Mouse (Mus musculus): ENCODE data around the gene Scn3b. TPM values are rescaled to one million over a fixed set of nuclear protein-coding genes. Genes with fewer than 3 reads are reported as not detected.
A peak's percentile ranks its signal among the peaks of the same experiment; 100 is the strongest.

Scn3b gene
- polyA plus RNA-seq, 1 experiment from 2014 or later = 194 TPM

GRCm38 (mm10) chr9:40252459-40252858, 16.6 kb upstream of the Scn3b start:
- H3K4me1 ChIP-seq (ENCODE audit: control insufficient read depth, insufficient read depth, low read length) = no peaks in the 10 kb centered on the region
- H3K27ac ChIP-seq (ENCODE audit: low read length) = no peak overlapping the region
- H3K4me3 ChIP-seq (ENCODE audit: low read depth, low read length) = no peak overlapping the region
- no peaks in the 10 kb centered on the region for H3K36me3 ChIP-seq (ENCODE audit: control insufficient read depth, insufficient read depth, low read length)
- no peak overlapping the region for H3K9ac ChIP-seq (ENCODE audit: low read depth, low read length)
- WGBS = 70% methylated on average over 3 of the region's 3 CpGs
- H3K9me3 ChIP-seq (replicated peaks; ENCODE audit: control insufficient read depth, low read length, poor library complexity, severe bottlenecking) = no peaks in the 10 kb centered on the region
- no peaks in the 10 kb centered on the region for H3K27me3 ChIP-seq (ENCODE audit: control insufficient read depth, insufficient read depth, low read depth, low read length)
- H3K4me2 ChIP-seq (ENCODE audit: low read length) = no peak overlapping the region
- no peak for ATAC-seq

GRCm38 (mm10) chr9:40263874-40264273, 5.1 kb upstream of the Scn3b start:
- Histone ChIP-seq H3K4me3 (ENCODE audit: low read depth, low read length) (no peak overlapping the region), H3K9me3 (replicated peaks; ENCODE audit: control insufficient read depth, low read length, poor library complexity, severe bottlenecking) (no peaks in the 10 kb centered on the region), H3K9ac (ENCODE audit: low read depth, low read length) (no peak overlapping the region), H3K27me3 (ENCODE audit: control insufficient read depth, insufficient read depth, low read depth, low read length) (no peaks in the 10 kb centered on the region), H3K4me2 (ENCODE audit: low read length) (no peak overlapping the region), H3K27ac (ENCODE audit: low read length) (no peak overlapping the region), H3K4me1 (ENCODE audit: control insufficient read depth, insufficient read depth, low read length) (peaks cover 2% of the 10 kb centered on the region; the same call in 1 of the 2 replicates), H3K36me3 (ENCODE audit: control insufficient read depth, insufficient read depth, low read length) (no peaks in the 10 kb centered on the region)
- ATAC-seq = no peak
- WGBS = 76% methylated on average over 6 of the region's 6 CpGs

- peak; percentile 22 for ATAC-seq
- Histone ChIP-seq H3K36me3 (ENCODE audit: control insufficient read depth, insufficient read depth, low read length) (no peaks in the 10 kb centered on the region), H3K27me3 (ENCODE audit: control insufficient read depth, insufficient read depth, low read depth, low read length) (no peaks in the 10 kb centered on the region), H3K4me3 (ENCODE audit: low read depth, low read length) (peak overlapping the region; percentile 67), H3K9me3 (replicated peaks; ENCODE audit: control insufficient read depth, low read length, poor library complexity, severe bottlenecking) (no peaks in the 10 kb centered on the region), H3K27ac (ENCODE audit: low read length) (peak overlapping the region; percentile 87), H3K4me1 (ENCODE audit: control insufficient read depth, insufficient read depth, low read length) (peaks cover 23% of the 10 kb centered on the region), H3K4me2 (ENCODE audit: low read length) (peak overlapping the region; percentile 72), H3K9ac (ENCODE audit: low read depth, low read length) (peak overlapping the region; percentile 83)
- 7% methylated on average over 21 of the region's 21 CpGs for WGBS
Measured at GRCm38 (mm10) chr9:40268040-40268747, 823 bp upstream of the Scn3b start.

GRCm38 (mm10) chr9:40268748-40269102, 292 bp upstream of the Scn3b start:
- no peaks in the 10 kb centered on the region for H3K27me3 ChIP-seq (ENCODE audit: control insufficient read depth, insufficient read depth, low read depth, low read length)
- peak overlapping the region; percentile 87 for H3K27ac ChIP-seq (ENCODE audit: low read length)
- no peaks in the 10 kb centered on the region for H3K9me3 ChIP-seq (replicated peaks; ENCODE audit: control insufficient read depth, low read length, poor library complexity, severe bottlenecking)
- peak overlapping the region; percentile 72 for H3K4me2 ChIP-seq (ENCODE audit: low read length)
- H3K36me3 ChIP-seq (ENCODE audit: control insufficient read depth, insufficient read depth, low read length) = no peaks in the 10 kb centered on the region
- ATAC-seq = no peak
- peak overlapping the region; percentile 83 for H3K9ac ChIP-seq (ENCODE audit: low read depth, low read length)
- H3K4me1 ChIP-seq (ENCODE audit: control insufficient read depth, insufficient read depth, low read length) = peaks cover 28% of the 10 kb centered on the region
- WGBS = 0% methylated on average over 4 of the region's 4 CpGs
- H3K4me3 ChIP-seq (ENCODE audit: low read depth, low read length) = peak overlapping the region; percentile 67

GRCm38 (mm10) chr9:40269880-40270279, 863 bp downstream of the Scn3b start:
- Histone ChIP-seq H3K27me3 (ENCODE audit: control insufficient read depth, insufficient read depth, low read depth, low read length) (no peaks in the 10 kb centered on the region), H3K4me3 (ENCODE audit: low read depth, low read length) (peak overlapping the region; percentile 67), H3K4me2 (ENCODE audit: low read length) (peak overlapping the region; percentile 72), H3K27ac (ENCODE audit: low read length) (peak overlapping the region; percentile 87), H3K9ac (ENCODE audit: low read depth, low read length) (peak overlapping the region; percentile 83), H3K36me3 (ENCODE audit: control insufficient read depth, insufficient read depth, low read length) (no peaks in the 10 kb centered on the region), H3K4me1 (ENCODE audit: control insufficient read depth, insufficient read depth, low read length) (peaks cover 33% of the 10 kb centered on the region), H3K9me3 (replicated peaks; ENCODE audit: control insufficient read depth, low read length, poor library complexity, severe bottlenecking) (no peaks in the 10 kb centered on the region)
- peak; percentile 10; the same call in 1 of the 2 replicates for ATAC-seq
- 11% methylated on average over 8 of the region's 8 CpGs for WGBS

- Histone ChIP-seq H3K9me3 (replicated peaks; ENCODE audit: control insufficient read depth, low read length, poor library complexity, severe bottlenecking) (no peaks in the 10 kb centered on the region), H3K27me3 (ENCODE audit: control insufficient read depth, insufficient read depth, low read depth, low read length) (no peaks in the 10 kb centered on the region), H3K27ac (ENCODE audit: low read length) (no peak overlapping the region), H3K9ac (ENCODE audit: low read depth, low read length) (peak overlapping the region; percentile 83), H3K4me3 (ENCODE audit: low read depth, low read length) (peak overlapping the region; percentile 67), H3K4me1 (ENCODE audit: control insufficient read depth, insufficient read depth, low read length) (peaks cover 33% of the 10 kb centered on the region), H3K36me3 (ENCODE audit: control insufficient read depth, insufficient read depth, low read length) (no peaks in the 10 kb centered on the region), H3K4me2 (ENCODE audit: low read length) (peak overlapping the region; percentile 72)
- no peak for ATAC-seq
- 43% methylated on average over 3 of the region's 3 CpGs for WGBS
Measured at GRCm38 (mm10) chr9:40271075-40271474, 2.1 kb downstream of the Scn3b start.

- Histone ChIP-seq H3K27me3 (ENCODE audit: control insufficient read depth, insufficient read depth, low read depth, low read length) (no peaks in the 10 kb centered on the region), H3K4me1 (ENCODE audit: control insufficient read depth, insufficient read depth, low read length) (peaks cover 33% of the 10 kb centered on the region), H3K4me3 (ENCODE audit: low read depth, low read length) (no peak overlapping the region), H3K36me3 (ENCODE audit: control insufficient read depth, insufficient read depth, low read length) (peaks cover 9% of the 10 kb centered on the region), H3K9me3 (replicated peaks; ENCODE audit: control insufficient read depth, low read length, poor library complexity, severe bottlenecking) (no peaks in the 10 kb centered on the region), H3K4me2 (ENCODE audit: low read length) (peak overlapping the region; percentile 72), H3K27ac (ENCODE audit: low read length) (no peak overlapping the region), H3K9ac (ENCODE audit: low read depth, low read length) (no peak overlapping the region)
- 83% methylated on average over 7 of the region's 7 CpGs for WGBS
- ATAC-seq = no peak
Measured at GRCm38 (mm10) chr9:40272822-40273221, 3.8 kb downstream of the Scn3b start.

- Histone ChIP-seq H3K4me2 (ENCODE audit: low read length) (no peak overlapping the region), H3K27ac (ENCODE audit: low read length) (no peak overlapping the region), H3K9me3 (replicated peaks; ENCODE audit: control insufficient read depth, low read length, poor library complexity, severe bottlenecking) (no peaks in the 10 kb centered on the region), H3K27me3 (ENCODE audit: control insufficient read depth, insufficient read depth, low read depth, low read length) (no peaks in the 10 kb centered on the region), H3K9ac (ENCODE audit: low read depth, low read length) (no peak overlapping the region), H3K36me3 (ENCODE audit: control insufficient read depth, insufficient read depth, low read length) (peaks cover 22% of the 10 kb centered on the region), H3K4me3 (ENCODE audit: low read depth, low read length) (no peak overlapping the region), H3K4me1 (ENCODE audit: control insufficient read depth, insufficient read depth, low read length) (peaks cover 30% of the 10 kb centered on the region)
- no peak for ATAC-seq
- WGBS = 89% methylated on average over 5 of the region's 5 CpGs
Measured at GRCm38 (mm10) chr9:40275904-40276303, 6.9 kb downstream of the Scn3b start.

GRCm38 (mm10) chr9:40277671-40278070, 8.7 kb downstream of the Scn3b start:
- ATAC-seq = no peak
- no peak overlapping the region for H3K4me2 ChIP-seq (ENCODE audit: low read length)
- peaks cover 15% of the 10 kb centered on the region for H3K4me1 ChIP-seq (ENCODE audit: control insufficient read depth, insufficient read depth, low read length)
- no peaks in the 10 kb centered on the region for H3K27me3 ChIP-seq (ENCODE audit: control insufficient read depth, insufficient read depth, low read depth, low read length)
- H3K9me3 ChIP-seq (replicated peaks; ENCODE audit: control insufficient read depth, low read length, poor library complexity, severe bottlenecking) = no peaks in the 10 kb centered on the region
- peaks cover 35% of the 10 kb centered on the region for H3K36me3 ChIP-seq (ENCODE audit: control insufficient read depth, insufficient read depth, low read length)
- H3K27ac ChIP-seq (ENCODE audit: low read length) = no peak overlapping the region
- 86% methylated on average over 3 of the region's 3 CpGs for WGBS
- no peak overlapping the region for H3K4me3 ChIP-seq (ENCODE audit: low read depth, low read length)
- H3K9ac ChIP-seq (ENCODE audit: low read depth, low read length) = no peak overlapping the region
